Mouse (Mus musculus) embryo, embryonic 9.5 days (tissue): Measurements from ENCODE around the gene Ppp3ca.
A peak's percentile ranks its signal among the peaks of the same experiment; 100 is the strongest.

Experiments used
- DNase-seq: peaks from one replicate; pipeline ENCODE4 v3.0.0-alpha.2; 2017; ENCODE audit errors: extremely low spot score

Ppp3ca gene

GRCm38 (mm10) chr3:136812791-136813190 lies 142.9 kb downstream of the Ppp3ca start:
- DNase-seq, result no peak

GRCm38 (mm10) chr3:136813886-136814285 lies 144.0 kb downstream of the Ppp3ca start:
- DNase-seq, result no peak

DNA sequence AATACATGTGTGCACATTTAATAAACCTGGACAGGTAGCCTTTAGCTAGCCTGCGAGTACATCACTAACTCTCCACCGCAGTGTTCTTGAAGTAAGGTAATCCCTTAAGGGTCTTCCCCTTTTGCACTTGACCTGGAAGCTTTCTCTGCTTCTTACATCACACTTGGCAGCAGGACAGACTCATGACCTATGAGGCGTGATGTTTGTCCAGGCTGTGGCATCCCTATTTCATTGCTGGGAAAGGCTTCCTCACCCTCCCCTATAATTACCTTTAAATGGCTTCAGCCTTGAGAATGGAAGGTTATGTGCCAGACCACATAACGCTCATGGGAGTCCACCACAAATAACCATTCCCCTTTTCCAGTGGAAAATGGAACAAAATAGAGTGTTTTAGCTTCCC lies 145.0 kb downstream of the Ppp3ca start:
- no peak for DNase-seq

DNA sequence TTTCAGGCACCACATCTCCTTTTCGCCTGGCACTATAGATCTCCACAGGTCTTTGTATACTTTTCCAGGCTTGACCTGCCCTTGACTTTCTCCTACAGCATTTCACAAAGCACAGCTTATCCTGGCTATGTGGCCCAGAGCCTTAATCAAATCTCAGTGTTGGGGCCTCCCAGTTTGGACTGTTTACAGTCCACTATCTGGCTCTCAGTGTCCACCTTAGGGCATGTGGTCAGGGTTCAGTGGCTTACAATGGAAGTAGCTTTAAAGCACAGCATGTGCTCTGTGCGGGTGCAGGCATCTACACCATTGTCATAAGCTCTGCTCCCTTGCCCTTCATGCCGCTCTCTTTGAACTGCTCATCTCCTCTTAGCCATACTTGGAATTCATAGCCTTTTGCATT lies 146.4 kb downstream of the Ppp3ca start:
- DNase-seq, result no peak

DNA sequence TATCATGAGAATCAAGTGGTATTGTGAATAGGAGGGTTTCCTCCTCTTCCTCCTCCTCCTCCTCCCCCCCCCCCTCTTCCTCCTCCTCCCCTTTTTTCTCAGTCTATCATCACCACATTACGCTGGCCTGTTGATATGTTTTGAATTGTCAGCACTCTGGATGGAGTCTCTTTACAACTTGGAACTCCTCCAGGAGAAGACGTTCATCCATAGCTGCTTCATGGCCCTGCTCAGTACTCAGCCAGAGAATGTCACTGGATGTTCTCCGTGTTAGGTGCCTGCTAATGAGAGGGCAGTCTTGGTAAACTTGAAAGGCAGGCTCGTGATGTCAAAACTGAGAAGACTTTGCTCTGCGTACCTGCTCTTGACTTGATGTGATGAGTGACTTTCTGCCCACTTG lies 149.1 kb downstream of the Ppp3ca start:
- DNase-seq, result no peak

DNA sequence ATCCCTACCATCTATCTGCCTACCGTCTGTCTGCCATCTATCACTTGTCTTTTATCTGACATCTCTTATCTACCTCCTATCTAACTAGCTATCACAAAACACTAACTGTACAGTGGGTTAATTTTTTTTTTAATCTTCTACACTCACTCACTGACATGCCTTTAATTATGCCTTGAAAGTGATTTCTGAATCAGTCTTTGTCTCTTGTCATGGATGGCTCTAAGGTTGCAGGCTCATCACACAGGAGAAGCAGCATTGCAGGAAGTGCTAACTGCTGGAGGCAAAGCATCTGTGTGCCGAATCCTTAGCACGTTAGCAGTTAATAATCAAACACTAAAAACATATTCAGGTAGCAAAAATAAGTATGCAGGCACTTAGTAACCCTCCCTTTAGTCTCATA lies 151.1 kb downstream of the Ppp3ca start:
- DNase-seq, result no peak

GRCm38 (mm10) chr3:136821993-136822392 lies 152.1 kb downstream of the Ppp3ca start:
- no peak for DNase-seq

DNA sequence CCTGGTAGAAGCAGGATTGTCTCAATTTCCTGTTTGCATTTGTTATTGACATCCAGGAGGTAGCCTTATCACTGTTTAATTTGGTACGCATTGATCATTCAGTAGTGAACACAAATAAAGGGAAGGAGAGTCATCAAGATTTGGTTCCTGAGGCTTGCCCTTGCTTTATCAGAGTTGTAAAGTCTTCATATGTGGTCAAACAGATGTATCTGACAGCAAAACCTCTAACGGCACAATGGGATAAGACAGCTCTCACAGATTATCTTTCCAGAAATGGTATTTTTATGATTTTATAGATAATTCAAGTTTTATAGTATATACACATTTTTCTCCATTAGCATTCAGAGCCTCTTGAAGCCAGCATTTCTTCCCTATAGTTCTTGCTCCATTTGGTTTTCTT lies 152.5 kb downstream of the Ppp3ca start:
- DNase-seq, result no peak

DNA sequence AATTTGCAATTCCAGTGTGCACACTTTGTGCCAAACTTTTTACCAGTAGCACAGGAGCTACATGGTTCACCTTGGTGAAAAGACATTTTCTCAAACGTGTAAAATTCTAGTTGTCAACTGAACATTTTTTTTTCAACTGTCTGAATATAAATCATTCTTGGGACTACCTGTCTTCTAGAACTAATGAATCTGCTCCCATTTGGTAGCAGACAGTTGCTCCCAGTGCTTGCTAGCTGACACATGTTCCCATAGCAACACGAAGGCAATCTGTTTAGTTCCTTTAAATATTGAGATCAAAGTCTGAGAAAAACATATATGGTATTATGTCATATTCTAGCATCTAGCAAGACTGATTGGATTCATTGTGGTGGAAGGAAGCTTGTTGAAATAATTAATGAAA lies 158.5 kb downstream of the Ppp3ca start:
- DNase-seq, result no peak

DNA sequence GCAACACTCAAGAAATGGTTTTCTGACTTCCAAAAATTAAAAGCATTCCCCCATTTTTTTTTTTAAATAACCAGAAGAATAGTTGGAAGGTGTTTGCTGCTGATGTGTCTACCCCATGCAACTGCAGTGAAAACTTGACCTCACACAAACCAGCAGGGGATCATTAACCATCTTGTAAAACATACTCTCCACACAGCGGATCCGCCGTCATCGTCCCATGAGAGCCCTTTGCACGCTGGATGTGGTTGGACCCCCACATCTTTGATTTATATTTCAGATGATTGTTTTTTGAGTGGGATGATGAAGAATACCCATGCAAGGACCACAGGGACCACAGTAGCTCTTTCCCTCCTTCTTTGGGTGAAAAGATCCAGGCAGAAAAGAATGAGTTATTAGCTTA lies 159.2 kb downstream of the Ppp3ca start:
- DNase-seq, result no peak

DNA sequence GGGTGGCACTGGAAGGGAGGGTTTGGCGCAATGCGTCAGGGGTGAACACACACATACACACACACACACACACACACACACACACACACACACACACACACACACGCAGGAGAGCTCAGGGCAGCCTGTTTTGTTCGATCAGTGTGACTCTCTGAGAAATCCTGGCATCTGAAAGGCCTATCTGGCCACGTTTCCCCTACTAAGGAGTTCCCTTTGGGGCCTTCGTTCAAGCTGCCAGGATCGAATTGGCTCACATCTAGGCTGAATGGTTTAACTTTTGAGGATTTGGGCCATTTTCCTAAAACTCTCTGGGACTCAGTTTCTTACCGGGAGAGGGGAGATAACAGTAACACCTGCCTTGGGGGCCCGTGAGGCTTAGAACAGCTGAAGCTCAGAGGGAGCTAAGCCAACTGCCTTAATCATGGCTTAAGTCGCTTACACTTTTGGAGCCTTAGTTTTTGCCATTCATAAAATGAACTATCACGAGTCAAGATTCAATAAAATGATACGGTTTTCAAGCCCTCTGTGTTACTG lies 160.8 kb downstream of the Ppp3ca start:
- no peak for DNase-seq

DNA sequence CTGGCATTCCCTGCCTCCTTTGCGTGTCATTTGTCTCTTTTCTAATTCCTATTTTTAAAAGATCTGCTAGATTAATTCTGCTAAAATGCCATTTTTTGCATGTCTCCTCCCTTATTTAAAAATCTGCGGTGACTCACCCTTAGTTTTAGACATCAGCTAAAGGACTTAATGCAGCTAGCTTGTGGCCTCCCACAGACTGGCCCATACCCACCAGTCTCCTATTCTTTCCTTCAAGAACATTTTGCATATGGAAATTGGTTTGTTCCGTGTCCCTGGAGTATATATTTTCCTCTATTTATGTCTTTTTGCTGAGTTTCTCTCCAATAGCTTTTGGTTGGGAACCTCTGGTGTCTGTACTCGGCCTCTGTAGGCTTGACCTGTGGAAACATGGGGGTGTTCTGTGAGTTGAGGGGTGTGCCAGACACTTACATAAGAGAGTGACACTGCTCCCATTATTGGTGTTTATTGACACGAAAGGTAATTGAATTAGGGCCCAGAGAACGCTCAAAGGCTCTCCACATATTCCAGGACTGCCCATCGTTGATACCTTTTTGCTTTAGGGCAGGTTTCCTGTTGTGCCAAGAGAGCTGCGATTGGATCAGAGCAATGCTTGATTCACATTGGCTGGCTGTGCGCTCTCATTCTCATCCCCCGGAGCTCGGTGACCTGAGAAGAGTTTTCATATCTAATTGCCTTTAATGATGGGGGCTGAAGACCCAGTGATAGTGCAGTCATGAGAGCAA lies 163.2 kb downstream of the Ppp3ca start:
- peak; percentile 12 for DNase-seq

- DNase-seq, result peak; percentile 49
These were observed 164.0 kb downstream of the Ppp3ca start for GRCm38 (mm10) chr3:136833893-136834292.

GRCm38 (mm10) chr3:136835851-136836250 lies 165.9 kb downstream of the Ppp3ca start:
- DNase-seq, result peak; percentile 36

- DNase-seq, result peak; percentile 22
These were observed 166.6 kb downstream of the Ppp3ca start for GRCm38 (mm10) chr3:136836319-136837193.

DNA sequence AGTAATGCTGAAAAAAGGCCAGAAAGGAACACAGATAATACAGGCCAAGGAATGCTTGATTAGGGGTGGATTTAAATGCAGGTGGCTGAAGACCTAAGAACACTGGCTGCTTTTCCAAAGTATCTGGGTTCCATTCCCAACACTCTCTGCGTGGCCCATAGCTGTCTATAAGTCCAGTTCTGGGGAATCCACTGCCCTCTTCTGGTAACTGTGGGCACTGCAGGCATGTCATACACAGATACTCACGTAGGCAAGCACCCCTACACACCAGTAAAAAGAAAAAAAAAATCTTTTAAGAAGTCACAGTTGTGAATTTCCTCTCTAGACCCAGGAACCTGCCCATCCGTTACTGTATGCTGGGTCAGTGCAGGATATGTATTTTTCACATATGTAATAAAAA lies 167.7 kb downstream of the Ppp3ca start:
- peak; percentile 19 for DNase-seq

DNA sequence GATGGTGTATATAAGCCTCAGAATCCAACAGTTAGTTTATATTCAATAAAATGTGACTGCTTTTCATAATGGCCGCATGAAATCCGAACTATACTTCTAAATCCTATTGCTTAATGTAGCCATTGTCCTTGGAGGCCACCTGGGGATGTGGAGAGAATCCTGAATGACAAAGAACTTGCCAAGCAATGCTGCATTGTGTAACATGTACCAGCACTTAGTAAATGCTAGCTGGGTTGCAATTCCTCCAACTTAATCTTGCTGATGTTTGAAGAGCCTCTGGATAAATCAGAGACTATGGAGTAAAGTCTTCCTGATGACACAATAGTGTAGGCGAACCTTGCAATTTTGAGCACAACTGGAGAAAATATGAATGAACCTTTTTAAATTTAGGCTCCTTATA lies 171.4 kb downstream of the Ppp3ca start:
- no peak for DNase-seq

DNA sequence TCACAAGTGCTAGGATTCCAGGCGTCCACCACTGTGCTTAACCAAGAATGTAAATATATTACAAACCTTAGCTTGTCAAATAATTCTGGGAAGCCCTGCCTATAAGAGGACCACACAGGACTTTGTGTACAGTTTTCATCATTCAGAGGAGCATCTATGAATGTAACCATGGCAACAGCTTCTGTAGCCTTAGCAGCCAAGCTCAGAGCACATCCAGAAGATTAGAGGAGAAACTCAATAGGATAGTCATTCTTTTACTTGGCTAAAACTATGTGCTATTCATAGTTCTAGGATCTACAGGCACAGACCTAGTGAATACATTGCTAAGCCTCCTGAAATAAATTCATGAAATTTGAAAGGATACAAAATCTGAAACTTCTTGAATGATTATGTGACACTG lies 172.5 kb downstream of the Ppp3ca start:
- no peak for DNase-seq

GRCm38 (mm10) chr3:136843811-136844491 lies 174.0 kb downstream of the Ppp3ca start:
- no peak for DNase-seq

DNA sequence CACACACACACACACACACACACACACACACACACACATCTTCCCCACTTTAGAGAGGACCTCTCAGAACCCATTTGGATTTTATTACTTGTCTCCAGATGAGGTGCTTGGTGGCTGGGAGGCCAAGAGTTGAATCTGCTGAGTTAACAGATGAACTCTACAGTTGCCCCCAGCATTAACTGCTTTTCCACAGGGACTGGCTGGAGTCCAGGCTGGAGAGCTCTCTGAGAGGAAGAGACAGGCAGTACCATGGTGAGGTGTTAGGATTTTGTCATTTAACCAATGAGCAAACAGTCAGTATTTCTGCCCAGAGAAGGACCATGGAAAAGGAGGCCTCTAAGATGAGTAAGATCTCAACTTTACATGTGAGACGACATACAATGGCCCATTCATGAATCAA lies 179.1 kb downstream of the Ppp3ca start:
- no peak for DNase-seq

- DNase-seq, result no peak
These were observed 183.0 kb downstream of the Ppp3ca start for GRCm38 (mm10) chr3:136852921-136853320.

DNA sequence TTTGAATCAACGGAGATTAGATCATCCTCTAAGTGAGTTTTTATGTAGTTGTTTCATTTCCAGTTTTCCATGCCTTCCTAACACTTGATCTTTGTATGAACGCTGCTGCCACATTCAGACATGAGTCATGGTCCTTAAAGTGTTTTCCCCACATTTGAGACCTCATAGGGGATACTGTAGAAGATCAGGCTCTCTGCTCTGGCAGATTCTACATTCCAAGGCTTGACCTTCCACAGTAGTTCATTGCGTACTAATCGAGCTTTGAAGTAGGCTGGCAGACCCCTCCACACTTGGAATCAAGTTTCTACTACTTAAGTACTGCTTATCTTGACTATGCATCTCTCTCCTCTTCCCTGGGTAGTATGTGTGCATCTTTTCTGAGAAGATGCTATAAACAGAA lies 183.7 kb downstream of the Ppp3ca start:
- no peak for DNase-seq
